Mouse (Mus musculus) CH12.LX (cell line): ENCODE measurements around the gene Cdh16.

Experiments
- POLR2A ChIP-seq: IDR thresholded peaks from 2 replicates; pipeline ENCODE4 v1.6.1; 2011; ENCODE audit warnings: low read depth, mild to moderate bottlenecking, improper control_type of control experiment, low read length
- RAD21 ChIP-seq: IDR thresholded peaks from 2 replicates; pipeline ENCODE4 v1.6.1; 2011; ENCODE audit warnings: low read depth, mild to moderate bottlenecking, low read length, improper control_type of control experiment, moderate library complexity

GRCm38 (mm10) chr8:104594611-104595362 is 29.4 kb downstream of the Cdh16 start:
- TF ChIP-seq POLR2A (no peak), RAD21 (no peak)
